Mouse (Mus musculus): Measurements from ENCODE around the gene Nlrp4e.
"Not testable (repeated sequence)": the region's sequence is repeated elsewhere in the genome, so short reads cannot be mapped to it uniquely, and the experiment has no call there.

Gene Nlrp4e

DNA sequence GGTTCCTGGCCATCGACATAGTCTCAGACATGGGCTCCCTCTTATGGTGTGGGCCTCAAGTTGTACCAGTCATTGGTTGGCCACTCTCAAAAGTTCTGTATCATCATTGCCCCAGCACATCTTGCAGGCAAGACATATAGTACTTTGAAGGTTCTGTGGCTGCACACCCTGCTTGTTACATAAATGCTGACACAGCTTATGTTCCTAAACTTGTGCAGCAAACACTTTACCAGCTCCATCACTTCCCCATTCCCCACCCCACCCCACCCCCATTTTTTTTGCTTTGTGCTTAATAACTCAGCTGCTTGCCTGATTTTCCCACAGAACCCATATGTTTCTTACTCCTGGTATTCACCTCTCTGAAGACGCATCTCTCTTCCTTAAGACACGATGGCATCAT lies at the start of gene Nlrp4e:
Gene Nlrp4e (plus strand): TSS at position 301 of the 400 bp plus-strand sequence.
- DNase-seq (ENCODE audit: low spot score), result not testable (repeated sequence)

DNA sequence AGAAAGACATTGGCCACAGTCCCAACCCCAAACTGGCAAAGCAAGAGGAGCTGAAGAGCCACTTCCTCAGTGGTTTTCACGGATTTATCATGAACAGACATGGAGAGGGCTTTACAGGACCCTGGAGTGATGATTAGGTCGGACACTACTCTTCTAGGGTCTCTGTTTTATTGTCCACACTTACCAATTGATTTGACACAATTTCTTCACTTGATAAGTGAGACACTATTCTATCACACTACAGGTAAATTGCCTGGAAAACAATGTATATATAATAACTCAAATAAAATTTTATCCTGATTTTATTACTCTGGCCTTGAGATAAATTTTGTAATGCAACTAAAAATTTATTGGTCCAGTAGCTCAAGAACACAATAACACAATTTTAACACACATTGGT lies 49.4 kb upstream of the Nlrp4e start, which contains the start of gene Vmn1r166:
Gene Vmn1r166 (minus strand): TSS at position 101 of the 400 bp plus-strand sequence.
- not testable (repeated sequence) for DNase-seq (ENCODE audit: low spot score)

DNA sequence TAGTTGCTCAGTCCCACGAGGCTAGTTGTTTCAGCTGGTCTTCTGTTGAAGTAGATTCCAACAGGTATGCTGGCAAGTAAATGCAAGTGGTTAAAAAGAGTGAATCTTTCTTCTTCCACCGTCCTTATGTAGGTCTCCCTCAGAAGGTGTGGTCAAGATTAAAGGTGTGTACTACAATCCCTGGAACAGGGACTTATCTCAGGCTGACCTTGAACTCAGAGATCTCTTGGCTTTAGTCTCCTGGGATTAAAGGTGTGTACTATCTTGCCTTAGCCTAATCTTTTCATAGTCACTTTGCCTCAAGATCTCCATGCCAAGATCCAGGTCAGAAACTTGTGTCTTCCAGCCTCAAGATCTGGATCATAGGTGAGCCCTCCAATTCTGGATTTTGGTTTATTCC lies 22.2 kb upstream of the Nlrp4e start, which contains the start of gene Gm6902:
Gene Gm6902 (minus strand): TSS at position 101 of the 400 bp plus-strand sequence.
- DNase-seq (ENCODE audit: low spot score), result not testable (repeated sequence)

DNA sequence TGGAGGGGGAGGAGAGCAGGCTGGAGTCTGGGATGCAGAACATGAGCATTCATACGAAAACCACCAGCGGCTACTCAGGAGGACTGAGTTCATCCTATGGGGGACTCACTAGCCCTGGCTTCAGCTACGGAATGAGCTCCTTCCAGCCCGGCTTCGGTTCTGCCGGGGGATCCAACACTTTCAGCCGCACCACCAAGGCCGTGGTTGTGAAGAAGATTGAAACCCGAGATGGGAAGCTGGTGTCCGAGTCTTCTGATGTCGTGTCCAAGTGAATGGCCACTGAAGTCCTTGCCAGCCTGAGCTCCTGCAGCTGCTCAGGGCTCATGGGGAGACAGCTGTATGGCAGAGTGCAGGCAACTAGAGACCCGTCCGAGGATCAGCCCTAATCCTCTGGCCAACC lies 57.3 kb downstream of the Nlrp4e start:
- not testable (repeated sequence) for DNase-seq (ENCODE audit: low spot score)

DNA sequence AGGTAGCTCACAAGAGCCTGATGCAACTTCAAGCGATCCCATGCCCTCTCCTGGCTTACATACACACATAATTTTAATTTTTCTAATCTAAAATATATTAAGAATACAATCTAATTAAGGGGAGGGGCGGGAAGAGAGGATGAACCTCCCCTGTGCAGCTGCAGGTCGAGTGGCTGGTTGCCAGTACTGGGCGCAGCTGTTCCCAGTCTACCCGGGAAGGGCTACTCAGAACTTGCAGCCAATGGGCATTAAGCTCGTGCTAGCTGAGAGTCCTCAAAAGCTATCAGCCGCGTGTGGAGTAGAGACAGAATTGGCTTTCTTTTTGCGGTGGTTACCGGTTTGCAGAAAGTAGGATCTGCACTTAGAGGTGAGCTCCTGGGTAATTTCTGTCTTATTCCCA lies 84.6 kb downstream of the Nlrp4e start, which contains the start of gene Nlrp5:
Gene Nlrp5 (plus strand): TSS at position 301 of the 400 bp plus-strand sequence.
- no peak for DNase-seq (ENCODE audit: low spot score)
